Mouse (Mus musculus): ENCODE results near the gene Cdh23. TPM values are rescaled to one million over a fixed set of nuclear protein-coding genes. Genes with fewer than 3 reads are reported as not detected.

Cdh23 gene
- polyA plus RNA-seq, 1 experiment from 2014 or later: 0.53 TPM

GRCm38 (mm10) chr10:60405460-60406177 is 290.7 kb downstream of the Cdh23 start:
- Histone ChIP-seq H3K4me1 (ENCODE audit: control insufficient read depth, insufficient read depth, low read length) (no peaks in the 10 kb centered on the region), H3K9me3 (replicated peaks; ENCODE audit: control insufficient read depth, low read length) (no peaks in the 10 kb centered on the region), H3K4me2 (ENCODE audit: low read depth, low read length) (no peak overlapping the region), H3K36me3 (ENCODE audit: control insufficient read depth, insufficient read depth, low read length) (no peaks in the 10 kb centered on the region), H3K27ac (ENCODE audit: low read length) (no peak overlapping the region), H3K27me3 (ENCODE audit: control insufficient read depth, insufficient read depth, low read length) (peaks cover 3% of the 10 kb centered on the region; the same call in 1 of the 2 replicates), H3K4me3 (replicated peaks; ENCODE audit: low read length) (no peak overlapping the region), H3K9ac (ENCODE audit: low read length) (no peak overlapping the region)
- peak; percentile 42; the same call in 1 of the 2 replicates for ATAC-seq (ENCODE audit: insufficient read depth, low FRiP score)
- 39% methylated on average over 7 of the region's 7 CpGs for WGBS

DNA sequence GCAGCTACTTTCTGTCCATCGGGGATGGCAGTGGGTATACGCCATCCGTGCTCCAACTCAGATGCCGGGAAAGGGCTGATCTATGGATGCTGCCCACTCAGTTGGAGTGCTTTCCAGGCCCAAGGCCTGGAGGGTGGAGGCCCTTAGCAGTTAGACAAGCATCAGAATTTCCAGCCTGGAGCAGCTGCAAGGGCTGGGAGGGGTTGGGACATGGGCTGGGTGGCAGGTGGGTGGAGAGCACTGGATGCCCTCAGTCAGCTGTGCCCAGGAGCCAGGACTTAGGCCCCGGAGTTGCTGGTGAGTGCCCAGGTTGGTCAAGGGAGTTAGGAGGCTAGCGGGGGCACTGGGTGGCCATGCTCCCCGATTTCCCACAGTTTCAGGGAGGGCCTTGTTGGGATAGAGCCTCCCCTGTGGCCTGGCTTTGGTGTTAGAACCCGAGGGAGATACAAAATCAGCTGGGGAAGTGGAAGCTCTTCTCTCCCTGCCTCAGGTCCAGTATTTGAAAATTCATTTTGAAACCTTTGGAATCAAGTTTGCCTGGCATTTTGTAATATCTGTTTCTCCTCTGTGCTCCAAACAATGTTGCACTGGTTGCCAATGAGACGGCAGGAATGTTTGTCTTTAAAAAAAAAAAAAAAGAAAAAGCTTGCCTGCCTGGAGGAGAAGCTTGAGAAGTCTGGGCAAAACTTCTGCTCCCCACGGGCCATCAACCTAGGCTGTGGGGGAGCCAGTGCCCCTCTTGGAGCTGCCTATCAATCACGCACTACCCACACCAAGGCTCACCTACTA is 295.6 kb downstream of the Cdh23 start:
- H3K4me3 ChIP-seq (replicated peaks; ENCODE audit: low read length): no peak overlapping the region
- H3K9ac ChIP-seq (ENCODE audit: low read length): peak overlapping the region; percentile 11; the same call in 1 of the 2 replicates
- H3K4me1 ChIP-seq (ENCODE audit: control insufficient read depth, insufficient read depth, low read length): no peaks in the 10 kb centered on the region
- 70% methylated on average over 11 of the region's 11 CpGs for WGBS
- H3K27me3 ChIP-seq (ENCODE audit: control insufficient read depth, insufficient read depth, low read length): peaks cover 3% of the 10 kb centered on the region; the same call in 1 of the 2 replicates
- no peak overlapping the region for H3K4me2 ChIP-seq (ENCODE audit: low read depth, low read length)
- H3K9me3 ChIP-seq (replicated peaks; ENCODE audit: control insufficient read depth, low read length): no peaks in the 10 kb centered on the region
- no peak for ATAC-seq (ENCODE audit: insufficient read depth, low FRiP score)
- no peak overlapping the region for H3K27ac ChIP-seq (ENCODE audit: low read length)
- H3K36me3 ChIP-seq (ENCODE audit: control insufficient read depth, insufficient read depth, low read length): no peaks in the 10 kb centered on the region

GRCm38 (mm10) chr10:60399449-60399848 is 296.8 kb downstream of the Cdh23 start, which contains the start of gene Gm17455:
Gene Gm17455 (plus strand): TSS chr10:60399726.
- H3K4me3 ChIP-seq (replicated peaks; ENCODE audit: low read length): no peak within 1 kb of the TSS
- no peaks in the 10 kb centered on the region for H3K9me3 ChIP-seq (replicated peaks; ENCODE audit: control insufficient read depth, low read length)
- no peak for ATAC-seq (ENCODE audit: insufficient read depth, low FRiP score)
- 0 out of 2 replicates have a peak within 1 kb of the TSS, but pooled peaks have one; percentile 11 for H3K9ac ChIP-seq (ENCODE audit: low read length)
- peaks cover 3% of the 10 kb centered on the region; the same call in 1 of the 2 replicates for H3K27me3 ChIP-seq (ENCODE audit: control insufficient read depth, insufficient read depth, low read length)
- H3K4me2 ChIP-seq (ENCODE audit: low read depth, low read length): no peak within 1 kb of the TSS
- WGBS: 60% methylated on average over 7 of the region's 7 CpGs
- no peak within 1 kb of the TSS for H3K27ac ChIP-seq (ENCODE audit: low read length)
- no peaks in the 10 kb centered on the region for H3K4me1 ChIP-seq (ENCODE audit: control insufficient read depth, insufficient read depth, low read length)
- H3K36me3 ChIP-seq (ENCODE audit: control insufficient read depth, insufficient read depth, low read length): no peaks in the 10 kb centered on the region

- 81% methylated on average over 10 of the region's 10 CpGs for WGBS
- H3K9ac ChIP-seq (ENCODE audit: low read length): no peak overlapping the region
- H3K4me1 ChIP-seq (ENCODE audit: control insufficient read depth, insufficient read depth, low read length): no peaks in the 10 kb centered on the region
- H3K27ac ChIP-seq (ENCODE audit: low read length): no peak overlapping the region
- no peak overlapping the region for H3K4me3 ChIP-seq (replicated peaks; ENCODE audit: low read length)
- ATAC-seq (ENCODE audit: insufficient read depth, low FRiP score): no peak
- H3K4me2 ChIP-seq (ENCODE audit: low read depth, low read length): no peak overlapping the region
- no peaks in the 10 kb centered on the region for H3K36me3 ChIP-seq (ENCODE audit: control insufficient read depth, insufficient read depth, low read length)
- H3K9me3 ChIP-seq (replicated peaks; ENCODE audit: control insufficient read depth, low read length): no peaks in the 10 kb centered on the region
- no peaks in the 10 kb centered on the region; the same call in 1 of the 2 replicates for H3K27me3 ChIP-seq (ENCODE audit: control insufficient read depth, insufficient read depth, low read length)
Measured at GRCm38 (mm10) chr10:60398051-60398814, 298.1 kb downstream of the Cdh23 start.

GRCm38 (mm10) chr10:60395605-60396004 is 300.7 kb downstream of the Cdh23 start:
- Histone ChIP-seq H3K4me3 (replicated peaks; ENCODE audit: low read length) (no peak overlapping the region), H3K9me3 (replicated peaks; ENCODE audit: control insufficient read depth, low read length) (no peaks in the 10 kb centered on the region), H3K27me3 (ENCODE audit: control insufficient read depth, insufficient read depth, low read length) (no peaks in the 10 kb centered on the region), H3K36me3 (ENCODE audit: control insufficient read depth, insufficient read depth, low read length) (no peaks in the 10 kb centered on the region), H3K27ac (ENCODE audit: low read length) (no peak overlapping the region), H3K4me2 (ENCODE audit: low read depth, low read length) (no peak overlapping the region), H3K9ac (ENCODE audit: low read length) (no peak overlapping the region), H3K4me1 (ENCODE audit: control insufficient read depth, insufficient read depth, low read length) (no peaks in the 10 kb centered on the region)
- 72% methylated on average over 5 of the region's 5 CpGs for WGBS
- no peak for ATAC-seq (ENCODE audit: insufficient read depth, low FRiP score)

GRCm38 (mm10) chr10:60394936-60395335 is 301.4 kb downstream of the Cdh23 start:
- no peak overlapping the region for H3K27ac ChIP-seq (ENCODE audit: low read length)
- no peaks in the 10 kb centered on the region for H3K4me1 ChIP-seq (ENCODE audit: control insufficient read depth, insufficient read depth, low read length)
- no peak overlapping the region for H3K9ac ChIP-seq (ENCODE audit: low read length)
- 64% methylated on average over 7 of the region's 7 CpGs for WGBS
- no peak overlapping the region for H3K4me2 ChIP-seq (ENCODE audit: low read depth, low read length)
- no peaks in the 10 kb centered on the region for H3K36me3 ChIP-seq (ENCODE audit: control insufficient read depth, insufficient read depth, low read length)
- no peak overlapping the region for H3K4me3 ChIP-seq (replicated peaks; ENCODE audit: low read length)
- no peaks in the 10 kb centered on the region for H3K9me3 ChIP-seq (replicated peaks; ENCODE audit: control insufficient read depth, low read length)
- H3K27me3 ChIP-seq (ENCODE audit: control insufficient read depth, insufficient read depth, low read length): no peaks in the 10 kb centered on the region
- no peak for ATAC-seq (ENCODE audit: insufficient read depth, low FRiP score)

DNA sequence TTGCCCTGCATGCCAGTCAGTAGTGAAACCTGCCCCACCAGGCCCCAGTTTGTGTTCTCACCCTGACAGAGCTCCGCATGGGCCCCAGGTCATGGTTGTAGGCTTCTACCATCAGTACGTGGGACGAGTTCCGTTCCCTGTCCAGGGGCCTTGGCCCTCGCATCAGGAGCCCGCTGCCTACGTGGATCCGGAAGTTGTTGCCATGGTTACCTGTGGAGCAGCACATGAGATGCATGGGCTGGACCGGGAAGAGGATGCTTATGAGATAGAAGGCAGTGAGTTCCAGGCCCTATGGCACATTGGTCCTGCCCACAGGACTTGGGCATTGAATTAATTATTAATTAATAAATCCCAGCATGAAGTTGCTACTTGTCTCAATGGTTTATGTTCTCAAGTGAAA is 304.6 kb downstream of the Cdh23 start:
- no peaks in the 10 kb centered on the region for H3K27me3 ChIP-seq (ENCODE audit: control insufficient read depth, insufficient read depth, low read length)
- no peak overlapping the region for H3K4me2 ChIP-seq (ENCODE audit: low read depth, low read length)
- no peak overlapping the region for H3K27ac ChIP-seq (ENCODE audit: low read length)
- H3K4me3 ChIP-seq (replicated peaks; ENCODE audit: low read length): no peak overlapping the region
- H3K9me3 ChIP-seq (replicated peaks; ENCODE audit: control insufficient read depth, low read length): no peaks in the 10 kb centered on the region
- H3K9ac ChIP-seq (ENCODE audit: low read length): no peak overlapping the region
- H3K4me1 ChIP-seq (ENCODE audit: control insufficient read depth, insufficient read depth, low read length): peaks cover 4% of the 10 kb centered on the region
- 93% methylated on average over 9 of the region's 9 CpGs for WGBS
- no peaks in the 10 kb centered on the region for H3K36me3 ChIP-seq (ENCODE audit: control insufficient read depth, insufficient read depth, low read length)
- no peak for ATAC-seq (ENCODE audit: insufficient read depth, low FRiP score)

DNA sequence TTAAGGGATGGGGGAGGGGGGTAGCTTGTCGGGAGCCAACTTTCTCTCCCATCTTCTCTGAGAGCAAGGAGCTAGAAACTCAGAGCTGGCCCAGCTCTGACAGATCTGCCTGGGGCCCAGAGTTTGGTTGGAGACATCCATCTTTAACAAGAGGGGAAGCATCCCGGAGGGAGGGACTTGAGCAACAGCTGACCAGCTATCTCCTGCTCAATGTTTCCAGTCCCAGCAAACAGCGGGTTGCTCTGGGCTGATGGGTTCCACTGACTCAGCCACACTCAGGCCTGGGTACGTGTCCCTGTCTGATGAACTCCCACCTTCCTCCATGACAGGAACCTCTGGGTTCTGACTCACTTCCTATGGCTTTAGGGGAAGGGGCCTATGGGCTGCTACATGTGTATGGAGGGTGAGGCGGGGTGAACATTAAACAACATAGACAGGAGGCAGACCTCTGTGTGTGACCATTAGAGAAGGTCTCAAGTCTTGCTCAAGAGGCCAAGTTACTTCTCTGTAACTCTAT is 305.3 kb downstream of the Cdh23 start:
- H3K4me3 ChIP-seq (replicated peaks; ENCODE audit: low read length): no peak overlapping the region
- H3K4me1 ChIP-seq (ENCODE audit: control insufficient read depth, insufficient read depth, low read length): peaks cover 4% of the 10 kb centered on the region
- H3K36me3 ChIP-seq (ENCODE audit: control insufficient read depth, insufficient read depth, low read length): no peaks in the 10 kb centered on the region
- ATAC-seq (ENCODE audit: insufficient read depth, low FRiP score): no peak
- no peak overlapping the region for H3K9ac ChIP-seq (ENCODE audit: low read length)
- H3K27ac ChIP-seq (ENCODE audit: low read length): no peak overlapping the region
- no peaks in the 10 kb centered on the region for H3K27me3 ChIP-seq (ENCODE audit: control insufficient read depth, insufficient read depth, low read length)
- 71% methylated on average over 5 of the region's 5 CpGs for WGBS
- H3K9me3 ChIP-seq (replicated peaks; ENCODE audit: control insufficient read depth, low read length): no peaks in the 10 kb centered on the region
- H3K4me2 ChIP-seq (ENCODE audit: low read depth, low read length): no peak overlapping the region

Measured in stomach, embryonic 16.5 days (tissue).